Mouse (Mus musculus) adrenal gland, adult 18-20 months (tissue): ENCODE data around the gene Hmgn2. TPM values are rescaled to one million over a fixed set of nuclear protein-coding genes. Genes with fewer than 3 reads are reported as not detected.
A peak's percentile ranks its signal among the peaks of the same experiment; 100 is the strongest.

ENCODE experiments used
- DNase-seq, 2 experiments: peaks; one replicate each; pipeline ENCODE4 v3.0.0; 2021 to 2022; ENCODE audit warnings: low spot score in 2 of 2
- total RNA-seq, 2 experiments: library from RNA; stranded (reverse); gene quantifications; 1 replicate in 1 of 2; 2 replicates in 1 of 2; pipeline ENCODE4 v1.2.3; 2021

Gene Hmgn2
- total RNA-seq, 2 experiments from 2014 or later = 79.3 to 181 TPM

DNA sequence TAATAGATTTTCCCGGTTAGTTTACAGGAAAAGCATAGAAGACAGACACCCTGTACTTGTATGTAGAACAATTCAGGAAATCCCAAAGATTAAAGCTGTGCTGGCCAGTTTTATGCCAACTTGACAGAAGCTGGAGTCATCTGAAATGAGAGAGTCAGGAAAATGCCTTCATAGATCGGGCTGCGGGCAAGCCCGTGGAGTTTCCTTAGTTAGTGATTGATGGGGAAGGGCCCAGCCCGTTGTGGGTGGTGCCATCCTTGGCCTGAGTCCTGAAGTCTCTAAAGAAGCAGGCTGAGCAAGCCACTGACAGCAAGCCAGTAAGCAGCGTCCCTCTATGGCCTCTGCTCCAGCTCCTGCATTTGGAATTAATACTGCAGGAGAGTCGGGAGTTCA is 39.2 kb downstream of the Hmgn2 start:
- DNase-seq = no peak

DNA sequence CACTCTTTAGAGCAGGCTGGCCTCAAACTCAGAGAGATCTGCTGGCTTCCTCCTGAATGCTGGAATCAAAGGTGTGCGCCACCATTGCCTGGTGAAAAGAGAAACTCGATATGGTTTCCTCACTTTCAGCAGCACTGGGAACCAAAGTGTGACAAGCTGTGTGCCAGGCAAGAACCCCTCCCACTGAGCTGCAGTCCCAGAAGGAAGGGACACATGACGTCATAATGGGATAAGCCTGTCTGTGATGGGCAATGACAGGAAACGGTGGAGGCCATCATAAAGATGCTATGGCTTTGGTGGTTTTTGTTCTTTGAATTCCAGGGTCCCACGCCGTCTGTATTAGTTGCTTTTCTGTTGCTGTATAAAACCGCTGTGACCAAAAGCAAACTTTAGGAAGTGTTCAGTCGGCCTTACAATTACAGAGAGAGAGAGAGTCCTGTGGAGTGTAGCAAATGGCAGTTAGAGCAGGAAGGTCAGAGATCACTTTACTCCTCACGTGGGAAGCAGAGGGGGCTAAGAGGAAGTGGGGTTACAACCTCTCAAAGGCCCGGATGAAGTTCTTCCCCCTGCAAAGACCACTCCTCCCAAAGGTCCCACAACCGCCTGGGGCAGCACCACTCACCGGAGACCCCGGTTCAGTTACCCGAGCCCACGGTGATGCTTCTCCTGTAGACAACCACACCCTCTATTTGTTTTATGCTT is 39.7 kb downstream of the Hmgn2 start:
- no peak for DNase-seq

DNA sequence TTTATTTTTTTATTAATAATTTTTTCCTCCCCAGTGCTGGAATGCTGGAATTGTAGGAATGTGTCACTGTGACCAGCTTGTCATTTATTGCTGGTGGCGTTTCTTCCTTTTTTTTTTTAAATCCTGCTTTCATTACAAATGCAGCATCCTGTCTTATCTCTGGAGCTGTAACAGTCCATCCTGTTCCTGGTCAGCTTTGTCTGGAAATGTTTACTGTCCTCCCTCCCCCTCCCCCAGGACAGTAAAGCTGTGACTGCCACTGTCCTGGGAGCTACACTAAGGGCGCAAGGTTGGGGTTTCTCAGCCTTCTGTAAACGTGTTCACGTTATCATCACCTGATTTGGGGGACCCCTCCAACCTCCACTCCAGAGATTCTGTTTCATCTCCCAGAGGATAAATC is 43.2 kb downstream of the Hmgn2 start:
- no peak for DNase-seq

DNA sequence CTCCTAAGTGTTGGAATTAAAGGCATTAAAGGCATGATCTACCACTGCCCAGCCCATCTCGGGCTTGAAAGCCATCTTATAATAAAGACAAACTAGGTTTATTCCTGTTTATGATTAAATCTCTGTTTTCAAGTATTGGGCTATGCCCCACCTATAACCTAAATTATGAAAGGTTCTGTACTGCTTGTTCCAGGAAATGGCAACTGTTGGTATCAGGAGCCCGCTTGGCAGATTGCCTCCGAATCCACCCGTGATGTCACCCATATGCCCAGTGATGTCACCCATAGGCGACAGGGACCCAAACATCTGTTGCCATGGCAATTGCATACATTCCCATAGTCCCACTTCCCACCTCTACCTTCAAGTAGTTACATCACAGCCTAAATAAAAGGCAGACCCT is 44.7 kb downstream of the Hmgn2 start:
- no peak for DNase-seq

DNA sequence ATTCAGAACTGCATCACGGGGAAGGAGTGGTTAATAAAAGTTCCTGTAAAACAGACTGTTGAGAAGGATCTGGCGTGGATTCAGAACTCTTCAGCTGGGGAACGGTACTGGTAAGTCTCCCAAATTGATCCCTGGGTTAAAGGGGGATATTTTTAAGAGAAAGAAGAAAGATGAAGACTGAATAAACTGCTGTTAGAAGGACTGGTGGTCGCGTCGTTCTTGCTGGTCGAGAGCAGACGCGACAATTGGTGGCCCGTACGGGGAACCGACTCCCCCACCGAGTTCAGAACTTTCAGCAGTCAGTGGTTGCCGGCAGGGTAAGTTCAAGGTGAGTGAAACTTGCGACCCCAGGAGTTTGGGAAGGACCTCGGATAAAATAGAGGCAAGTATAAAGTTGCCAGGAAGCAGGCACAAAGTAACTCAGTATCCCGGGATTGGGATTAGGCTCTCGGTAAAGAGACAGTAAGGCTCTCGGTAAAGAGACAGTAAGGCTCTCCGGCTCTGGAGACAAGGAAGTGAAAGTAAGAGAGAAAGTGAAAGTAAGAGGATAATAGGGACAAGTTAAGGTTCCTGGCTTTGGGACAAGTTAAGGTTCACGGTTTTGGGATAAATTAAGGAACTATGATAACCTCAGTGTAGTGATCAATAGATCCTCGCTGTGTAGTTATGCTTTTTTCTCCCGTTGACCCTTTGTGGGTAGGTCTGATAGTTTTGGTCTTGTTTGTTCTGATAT is 50.2 kb downstream of the Hmgn2 start:
- DNase-seq = peak; percentile 30 to 36

Other genes starting within 250 kb of the Hmgn2 start
- 10 to 100 TPM; 37.9 to 43.6 TPM for gene Arid1a, start 211.9 kb downstream of the Hmgn2 start, total RNA-seq
- 10 to 100 TPM; 11.1 to 17.2 TPM for gene Rps6ka1, start 80.9 kb downstream of the Hmgn2 start, total RNA-seq
- 10 to 100 TPM; 39.1 to 46.2 TPM for gene Dhdds, start 32.3 kb upstream of the Hmgn2 start, total RNA-seq
- gene Lin28a, start 50.2 kb upstream of the Hmgn2 start, total RNA-seq = not detected
- under 1 TPM in 1 of 2 experiments, not detected in 1; 0.32 TPM for gene Zfp683, start 85.2 kb upstream of the Hmgn2 start, total RNA-seq
- gene Crybg2, start 92.2 kb upstream of the Hmgn2 start, total RNA-seq = under 1 TPM in 1 of 2 experiments, not detected in 1; 0.13 TPM
- gene Cd52, start 126.4 kb upstream of the Hmgn2 start, total RNA-seq = 10 to 100 TPM; 14.0 to 19.9 TPM
- 10 to 100 TPM in 1 of 2 experiments, 1 to 10 TPM in 1; 8.7 to 12.6 TPM for gene Ubxn11, start 133.9 kb upstream of the Hmgn2 start, total RNA-seq
- gene Sh3bgrl3, start 160.1 kb upstream of the Hmgn2 start, total RNA-seq = 100 to 1,000 TPM in 1 of 2 experiments, 10 to 100 TPM in 1; 73.4 to 102 TPM
- gene Cep85, start 218.5 kb upstream of the Hmgn2 start, total RNA-seq = 10 to 100 TPM; 12.9 to 15.4 TPM
- not detected for gene Gm7534, start 234.4 kb upstream of the Hmgn2 start, total RNA-seq